Mouse (Mus musculus): ENCODE data around the gene Usp39. TPM values are rescaled to one million over a fixed set of nuclear protein-coding genes. Genes with fewer than 3 reads are reported as not detected.

Gene Usp39
- polyA plus RNA-seq, 1 experiment from 2014 or later, result 20.1 TPM

DNA sequence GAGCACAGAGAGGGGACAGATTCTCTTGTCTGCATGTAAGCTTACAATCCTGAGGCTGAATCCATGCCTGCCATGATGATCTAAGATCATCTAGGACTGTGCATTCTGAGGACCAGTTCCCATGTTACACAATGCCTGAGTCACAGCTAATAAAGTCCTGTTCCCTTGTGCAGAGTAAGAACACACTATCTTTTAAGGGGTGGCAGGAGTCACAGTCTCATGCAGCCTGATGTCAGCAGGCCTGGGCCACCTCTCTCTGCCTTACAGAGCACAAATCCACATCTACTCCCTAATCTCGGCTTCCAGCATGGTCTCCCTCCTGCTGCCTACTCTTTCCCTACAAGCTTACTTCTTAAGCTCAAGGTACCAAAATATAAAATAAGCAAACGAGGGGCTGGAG, 29.6 kb downstream of the Usp39 start:
- no peak overlapping the region for H3K9ac ChIP-seq (ENCODE audit: low read length)
- WGBS, result 87% methylated on average over 2 of the region's 2 CpGs
- TF ChIP-seq EP300 (optimal IDR thresholded peaks at IDR 0.05), result no peak
- no peak for TF ChIP-seq CTCF (IDR thresholded peaks at IDR 0.05; ENCODE audit: low read depth)
- peaks cover 2% of the 10 kb centered on the region; the same call in 1 of the 2 replicates for H3K36me3 ChIP-seq (ENCODE audit: control insufficient read depth, insufficient read depth, low read length)
- H3K4me1 ChIP-seq (replicated peaks; ENCODE audit: control insufficient read depth, insufficient read depth), result no peaks in the 10 kb centered on the region
- no peak for DNase-seq (ENCODE audit: low spot score)
- no peak overlapping the region for H3K4me2 ChIP-seq (replicated peaks; ENCODE audit: low read depth)
- no peak overlapping the region for H3K27ac ChIP-seq (replicated peaks)
- H3K9me3 ChIP-seq (ENCODE audit: control insufficient read depth, low read length), result no peaks in the 10 kb centered on the region
- no peaks in the 10 kb centered on the region for H3K27me3 ChIP-seq (ENCODE audit: control insufficient read depth, insufficient read depth, low read length)
- no peak overlapping the region for H3K4me3 ChIP-seq (ENCODE audit: low read depth, low read length)
- ATAC-seq (ENCODE audit: low FRiP score, low TSS enrichment), result peak; percentile 57; the same call in 1 of the 2 replicates

DNA sequence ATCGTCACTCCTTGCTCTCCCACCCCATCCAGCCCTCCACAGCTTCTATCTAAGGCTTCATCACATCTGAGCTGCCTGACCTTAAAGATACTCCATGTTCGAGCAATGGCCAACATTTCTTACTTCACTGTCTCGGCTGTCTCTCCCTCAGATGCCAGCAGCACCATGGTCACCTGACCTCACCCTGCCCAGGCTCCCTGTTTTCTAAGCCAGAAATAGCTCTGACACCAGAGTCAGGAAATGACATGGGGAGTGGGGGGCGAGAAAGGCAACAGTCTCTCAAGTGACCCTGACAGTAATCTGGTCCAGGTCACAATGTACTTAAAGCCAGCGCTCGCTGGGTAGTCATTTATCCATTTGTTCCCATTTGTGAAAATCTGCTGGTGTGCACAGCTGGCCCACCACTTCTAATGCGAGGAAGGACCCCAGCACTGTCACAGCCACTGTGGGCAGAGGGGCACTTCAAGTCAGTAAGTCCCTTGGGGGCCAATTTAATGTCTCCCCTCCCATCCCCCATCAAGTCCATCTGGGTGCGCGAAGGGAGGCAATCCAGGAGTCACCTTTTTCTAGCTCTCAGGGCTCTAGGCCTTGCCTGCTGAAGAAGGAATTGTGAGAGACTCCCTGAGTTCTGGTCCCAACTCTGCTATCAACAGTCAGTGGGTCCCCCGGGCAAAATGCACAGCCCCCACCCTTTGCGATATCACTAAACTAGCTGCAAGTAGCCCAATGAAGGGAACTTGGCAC, 31.7 kb downstream of the Usp39 start:
- Histone ChIP-seq H3K4me3 (ENCODE audit: low read depth, low read length) (no peak overlapping the region), H3K27me3 (ENCODE audit: control insufficient read depth, insufficient read depth, low read length) (no peaks in the 10 kb centered on the region), H3K9me3 (ENCODE audit: control insufficient read depth, low read length) (no peaks in the 10 kb centered on the region), H3K4me2 (replicated peaks; ENCODE audit: low read depth) (no peak overlapping the region), H3K36me3 (ENCODE audit: control insufficient read depth, insufficient read depth, low read length) (peaks cover 2% of the 10 kb centered on the region; the same call in 1 of the 2 replicates), H3K9ac (ENCODE audit: low read length) (no peak overlapping the region), H3K27ac (replicated peaks) (no peak overlapping the region), H3K4me1 (replicated peaks; ENCODE audit: control insufficient read depth, insufficient read depth) (no peaks in the 10 kb centered on the region)
- DNase-seq (ENCODE audit: low spot score) (no peak), ATAC-seq (ENCODE audit: low FRiP score, low TSS enrichment) (no peak)
- no peak for TF ChIP-seq EP300 (optimal IDR thresholded peaks at IDR 0.05)
- no peak for TF ChIP-seq CTCF (IDR thresholded peaks at IDR 0.05; ENCODE audit: low read depth)
- WGBS, result 89% methylated on average over 11 of the region's 11 CpGs

DNA sequence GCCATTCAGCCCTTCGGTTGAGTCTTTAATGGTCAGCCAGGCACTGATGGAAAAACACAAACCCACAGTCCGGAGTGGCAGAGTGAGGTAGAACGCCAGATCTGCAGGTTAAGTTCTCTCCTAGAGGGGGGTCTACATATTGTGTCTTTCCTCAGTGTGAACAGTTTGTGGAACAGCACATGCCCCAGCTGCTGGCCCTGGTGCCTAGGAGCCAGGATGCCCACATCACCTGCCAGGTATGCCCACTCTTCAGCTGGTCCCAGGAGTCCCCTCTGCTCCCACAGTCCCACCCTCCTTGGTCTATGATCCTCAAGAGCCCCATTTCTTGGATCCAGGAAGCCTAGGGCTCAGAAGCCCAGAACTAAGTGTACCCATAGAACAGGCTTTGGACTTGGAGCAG, 32.8 kb downstream of the Usp39 start:
- Histone ChIP-seq H3K4me1 (replicated peaks; ENCODE audit: control insufficient read depth, insufficient read depth) (no peaks in the 10 kb centered on the region), H3K27me3 (ENCODE audit: control insufficient read depth, insufficient read depth, low read length) (no peaks in the 10 kb centered on the region), H3K9me3 (ENCODE audit: control insufficient read depth, low read length) (no peaks in the 10 kb centered on the region), H3K9ac (ENCODE audit: low read length) (no peak overlapping the region), H3K4me3 (ENCODE audit: low read depth, low read length) (no peak overlapping the region), H3K4me2 (replicated peaks; ENCODE audit: low read depth) (no peak overlapping the region), H3K36me3 (ENCODE audit: control insufficient read depth, insufficient read depth, low read length) (no peaks in the 10 kb centered on the region), H3K27ac (replicated peaks) (no peak overlapping the region)
- no peak for DNase-seq (ENCODE audit: low spot score)
- no peak for TF ChIP-seq EP300 (optimal IDR thresholded peaks at IDR 0.05)
- no peak for TF ChIP-seq CTCF (IDR thresholded peaks at IDR 0.05; ENCODE audit: low read depth)
- 94% methylated on average over 3 of the region's 3 CpGs for WGBS
- no peak for ATAC-seq (ENCODE audit: low FRiP score, low TSS enrichment)

DNA sequence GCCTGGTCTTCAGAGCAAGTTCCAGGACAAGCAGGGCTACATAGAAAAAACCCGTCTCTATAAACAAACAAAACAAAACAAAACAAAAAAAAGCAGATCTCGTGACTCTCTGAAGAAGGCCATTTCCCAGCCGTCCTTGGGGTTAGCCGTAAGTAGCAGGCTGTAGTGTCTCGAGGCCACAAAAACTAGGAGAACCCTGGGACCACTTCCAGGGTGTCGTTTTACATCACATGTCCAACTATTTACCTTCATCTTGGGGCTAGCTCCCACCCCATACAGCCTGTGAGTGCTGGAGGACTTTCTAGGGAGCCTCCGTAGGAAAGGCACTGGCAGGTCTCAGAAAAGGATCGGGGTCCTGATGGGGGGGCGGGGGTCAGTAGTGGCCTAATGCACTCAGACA, 41.5 kb downstream of the Usp39 start:
- Histone ChIP-seq H3K9ac (ENCODE audit: low read length) (no peak overlapping the region), H3K36me3 (ENCODE audit: control insufficient read depth, insufficient read depth, low read length) (no peaks in the 10 kb centered on the region), H3K27ac (replicated peaks) (no peak overlapping the region), H3K4me2 (replicated peaks; ENCODE audit: low read depth) (no peak overlapping the region), H3K27me3 (ENCODE audit: control insufficient read depth, insufficient read depth, low read length) (no peaks in the 10 kb centered on the region), H3K4me1 (replicated peaks; ENCODE audit: control insufficient read depth, insufficient read depth) (no peaks in the 10 kb centered on the region), H3K4me3 (ENCODE audit: low read depth, low read length) (no peak overlapping the region), H3K9me3 (ENCODE audit: control insufficient read depth, low read length) (no peaks in the 10 kb centered on the region)
- ATAC-seq (ENCODE audit: low FRiP score, low TSS enrichment) (no peak), DNase-seq (ENCODE audit: low spot score) (no peak)
- 52% methylated on average over 9 of the region's 9 CpGs for WGBS
- TF ChIP-seq EP300 (optimal IDR thresholded peaks at IDR 0.05) (no peak), CTCF (IDR thresholded peaks at IDR 0.05; ENCODE audit: low read depth) (no peak)

DNA sequence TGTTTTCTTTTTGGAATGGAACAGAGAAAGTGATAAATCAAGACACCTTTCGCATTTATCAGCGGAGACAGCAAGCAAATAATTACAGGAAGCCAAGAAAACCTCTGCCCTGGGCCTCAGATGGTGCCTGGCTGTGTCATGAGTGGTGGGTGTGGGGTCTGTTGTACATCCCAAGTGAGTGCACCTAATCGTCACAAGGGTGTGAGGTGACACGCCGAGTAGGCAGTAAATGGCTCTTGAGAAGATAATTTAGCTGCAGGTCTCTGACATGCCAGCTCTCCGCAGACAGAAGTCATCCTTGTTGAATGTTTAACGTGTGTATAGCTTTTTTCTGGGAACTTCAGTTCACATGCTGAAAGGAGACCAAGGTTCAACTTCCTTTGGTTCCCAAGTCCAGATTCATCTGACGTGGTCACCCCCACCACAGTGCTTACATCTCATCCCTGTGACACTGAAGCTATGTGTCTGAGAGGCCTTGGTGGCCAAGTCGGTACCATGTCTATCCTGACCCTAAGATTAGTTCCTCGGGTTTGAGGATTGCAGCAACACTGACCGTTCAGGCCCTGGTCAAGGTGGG, 42.5 kb downstream of the Usp39 start:
- H3K27me3 ChIP-seq (ENCODE audit: control insufficient read depth, insufficient read depth, low read length), result no peaks in the 10 kb centered on the region
- no peaks in the 10 kb centered on the region for H3K9me3 ChIP-seq (ENCODE audit: control insufficient read depth, low read length)
- no peak overlapping the region for H3K4me3 ChIP-seq (ENCODE audit: low read depth, low read length)
- H3K36me3 ChIP-seq (ENCODE audit: control insufficient read depth, insufficient read depth, low read length), result no peaks in the 10 kb centered on the region
- TF ChIP-seq EP300 (optimal IDR thresholded peaks at IDR 0.05), result no peak
- no peak for TF ChIP-seq CTCF (IDR thresholded peaks at IDR 0.05; ENCODE audit: low read depth)
- no peak overlapping the region for H3K27ac ChIP-seq (replicated peaks)
- H3K4me2 ChIP-seq (replicated peaks; ENCODE audit: low read depth), result no peak overlapping the region
- H3K9ac ChIP-seq (ENCODE audit: low read length), result no peak overlapping the region
- DNase-seq (ENCODE audit: low spot score) (no peak), ATAC-seq (ENCODE audit: low FRiP score, low TSS enrichment) (no peak)
- H3K4me1 ChIP-seq (replicated peaks; ENCODE audit: control insufficient read depth, insufficient read depth), result no peaks in the 10 kb centered on the region
- WGBS, result 87% methylated on average over 11 of the region's 11 CpGs

DNA sequence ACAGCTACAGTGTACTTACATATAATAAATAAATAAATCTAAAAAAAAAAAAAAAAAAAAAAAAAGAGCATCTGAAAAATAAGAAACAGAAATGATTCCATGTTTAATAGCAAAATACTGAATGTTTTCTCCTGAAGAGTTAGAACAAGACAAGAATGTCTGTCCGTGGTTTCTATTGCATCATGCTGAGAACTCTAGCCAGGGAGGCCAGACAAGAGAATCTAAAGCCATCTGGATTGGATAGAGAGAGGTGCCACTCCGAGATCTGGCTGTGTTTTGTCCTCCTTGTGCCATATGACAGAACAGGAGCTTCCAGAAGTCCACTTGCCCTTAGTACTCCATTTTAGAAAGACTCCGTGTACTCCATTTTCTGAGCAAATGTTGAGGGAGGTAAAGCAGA, 47.2 kb downstream of the Usp39 start:
- no peak for ATAC-seq (ENCODE audit: low FRiP score, low TSS enrichment)
- Histone ChIP-seq H3K9ac (ENCODE audit: low read length) (no peak overlapping the region), H3K4me3 (ENCODE audit: low read depth, low read length) (no peak overlapping the region), H3K9me3 (ENCODE audit: control insufficient read depth, low read length) (no peaks in the 10 kb centered on the region), H3K4me1 (replicated peaks; ENCODE audit: control insufficient read depth, insufficient read depth) (no peaks in the 10 kb centered on the region), H3K27me3 (ENCODE audit: control insufficient read depth, insufficient read depth, low read length) (no peaks in the 10 kb centered on the region), H3K27ac (replicated peaks) (no peak overlapping the region), H3K4me2 (replicated peaks; ENCODE audit: low read depth) (no peak overlapping the region), H3K36me3 (ENCODE audit: control insufficient read depth, insufficient read depth, low read length) (no peaks in the 10 kb centered on the region)
- WGBS, result 81% methylated on average over 3 of the region's 3 CpGs
- no peak for DNase-seq (ENCODE audit: low spot score)
- no peak for TF ChIP-seq EP300 (optimal IDR thresholded peaks at IDR 0.05)
- TF ChIP-seq CTCF (IDR thresholded peaks at IDR 0.05; ENCODE audit: low read depth), result no peak

Measured in stomach, postnatal 0 days (tissue).